Mouse (Mus musculus) ZHBTc4 (cell line): ENCODE measurements at regions not wholly inside any gene's neighbourhood (a gene's known extent, or its start where the extent isn't known, plus 50 kb on each side); places are given as distances from the start of the nearest gene placed in this dataset.

ENCODE experiments used
- DNase-seq: peaks from one replicate; pipeline ENCODE4 v3.0.0-alpha.2; 2011; ENCODE audit warnings: low read depth, low spot score

GRCm38 (mm10) chrX:92791023-92791346, 191.6 kb upstream of the Mageb18 start:
- DNase-seq: no peak

GRCm38 (mm10) chrX:92790323-92791022, 191.1 kb upstream of the Mageb18 start:
- DNase-seq: no peak

GRCm38 (mm10) chrX:92786814-92787213, 187.4 kb upstream of the Mageb18 start:
- DNase-seq: no peak

- no peak for DNase-seq
Observed at GRCm38 (mm10) chrX:92740026-92740425, 140.7 kb upstream of the Mageb18 start.

- no peak for DNase-seq
Observed at GRCm38 (mm10) chrX:92710279-92710678, 110.9 kb upstream of the Mageb18 start.

GRCm38 (mm10) chrX:92679761-92680160, 80.4 kb upstream of the Mageb18 start:
- no peak for DNase-seq

GRCm38 (mm10) chrX:92661168-92661567, 61.8 kb upstream of the Mageb18 start:
- DNase-seq: peak; percentile 32
